ENCODE assay signal across 8 mouse cellular contexts in the genomic region with DNA sequence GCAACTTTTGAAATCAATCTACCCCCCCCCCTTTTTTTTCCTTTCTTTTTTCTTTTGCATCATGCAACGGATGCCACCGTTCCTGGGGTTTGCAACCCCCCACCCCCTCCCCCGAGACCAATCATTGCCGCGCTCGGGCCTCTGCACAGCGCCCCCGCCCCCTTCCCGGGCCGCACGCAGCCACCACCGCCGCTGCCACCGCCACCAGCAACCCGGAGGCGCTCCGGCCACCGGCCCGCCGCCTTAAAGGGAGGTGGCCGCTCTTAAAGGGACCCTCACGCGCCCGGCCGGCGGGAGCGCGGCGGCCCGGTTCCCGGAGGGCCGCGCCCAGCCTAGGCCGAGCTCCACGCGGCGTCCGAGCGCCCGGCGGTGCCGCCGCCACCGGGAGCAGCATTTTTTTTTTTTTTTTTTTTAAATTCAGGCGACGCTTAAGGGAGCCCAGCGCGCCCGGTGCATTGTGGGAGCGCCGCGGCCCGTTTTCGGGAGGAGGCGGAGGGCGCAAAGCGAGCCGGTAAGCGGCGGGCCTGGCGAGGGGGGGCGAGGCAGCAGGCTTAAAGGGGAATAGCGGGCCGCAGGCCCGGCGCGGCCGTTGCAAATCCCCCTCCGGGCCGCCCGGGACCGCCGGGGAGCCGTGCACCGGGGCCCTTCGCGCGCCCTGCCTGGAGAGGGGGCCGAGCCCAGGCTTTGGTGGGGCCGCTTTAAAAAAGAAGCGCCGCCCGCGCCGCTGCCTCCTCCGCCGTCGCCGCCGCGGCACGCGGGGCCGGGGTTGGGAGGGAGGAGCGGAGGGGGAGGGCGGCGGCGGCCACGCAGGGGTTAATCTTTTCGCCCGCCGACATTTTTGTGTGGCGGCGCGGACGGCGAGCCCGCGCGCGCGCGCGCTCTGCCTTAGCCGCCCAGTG. TPM values are rescaled to one million over a fixed set of nuclear protein-coding genes. Genes with fewer than 3 reads are reported as not detected.
DNase-seq lines count a peak whose midpoint lies in the region; ATAC-seq and TF ChIP-seq lines count a peak whose summit lies in the region.

A gene (plus strand): TSS at position 215 of the 899 bp plus-strand sequence.

- H3K4me2 ChIP-seq in embryonic facial prominence, embryonic 12.5 days (replicated peaks): peak within 1 kb of the TSS; percentile 58
- peak within 1 kb of the TSS; percentile 63 for H3K4me2 ChIP-seq in limb, embryonic 11.5 days (ENCODE audit: low read depth, severe bottlenecking)
- peak within 1 kb of the TSS; percentile 67 for H3K4me2 ChIP-seq in midbrain, embryonic 13.5 days (replicated peaks)

- TF ChIP-seq CTCF in kidney, adult 2 months (conservative IDR thresholded peaks at IDR 0.05; ENCODE audit: insufficient read depth, insufficient read length, low read depth, low read length): no peak
- TF ChIP-seq CTCF in small intestine, adult 2 months (IDR thresholded peaks at IDR 0.05; ENCODE audit: extremely low read depth, insufficient read length, insufficient replicate concordance, low read depth, low read length): no peak

- H3K4me1 ChIP-seq in embryonic facial prominence, embryonic 12.5 days: peaks cover 14% of the 10 kb centered on the region
- H3K4me1 ChIP-seq in kidney, adult 2 months (ENCODE audit: control insufficient read depth, insufficient read depth, low read length): peaks cover 9% of the 10 kb centered on the region; the same call in 1 of the 2 replicates
- H3K4me1 ChIP-seq in limb, embryonic 11.5 days (ENCODE audit: control insufficient read depth, insufficient read depth, low read length): peaks cover 8% of the 10 kb centered on the region
- peaks cover 27% of the 10 kb centered on the region for H3K4me1 ChIP-seq in midbrain, embryonic 13.5 days (replicated peaks)
- no peaks in the 10 kb centered on the region for H3K4me1 ChIP-seq in small intestine, adult 2 months (ENCODE audit: control insufficient read depth, insufficient read depth, insufficient read length, low read length)

- no peaks in the 10 kb centered on the region for H3K27me3 ChIP-seq in embryonic facial prominence, embryonic 12.5 days
- H3K27me3 ChIP-seq in kidney, adult 2 months (replicated peaks; ENCODE audit: control insufficient read depth, insufficient read depth, low read length): no peaks in the 10 kb centered on the region
- no peaks in the 10 kb centered on the region for H3K27me3 ChIP-seq in limb, embryonic 11.5 days (ENCODE audit: control insufficient read depth, insufficient read depth, low read length)
- no peaks in the 10 kb centered on the region for H3K27me3 ChIP-seq in midbrain, embryonic 13.5 days
- no peaks in the 10 kb centered on the region for H3K27me3 ChIP-seq in small intestine, adult 2 months (ENCODE audit: control insufficient read depth, insufficient read depth, low read length)

- H3K36me3 ChIP-seq in embryonic facial prominence, embryonic 12.5 days: peaks cover 15% of the 10 kb centered on the region
- no peaks in the 10 kb centered on the region for H3K36me3 ChIP-seq in kidney, adult 2 months (ENCODE audit: control insufficient read depth, insufficient read depth, low read length)
- H3K36me3 ChIP-seq in limb, embryonic 11.5 days (ENCODE audit: control insufficient read depth, insufficient read depth, low read length): peaks cover 5% of the 10 kb centered on the region; the same call in 1 of the 2 replicates
- peaks cover 19% of the 10 kb centered on the region for H3K36me3 ChIP-seq in midbrain, embryonic 13.5 days
- H3K36me3 ChIP-seq in small intestine, adult 2 months (ENCODE audit: control insufficient read depth, insufficient read depth, low read length): peaks cover 8% of the 10 kb centered on the region; the same call in 1 of the 2 replicates

- peak; percentile 53 for DNase-seq in 3T3-L1 (ENCODE audit: low read depth, low spot score)
- peak; percentile 88 to 94 for DNase-seq in adrenal gland, postnatal 36 days
- DNase-seq in heart, adult 18-20 months: peak; percentile 87 to 89
- DNase-seq in kidney, adult 2 months: peak; percentile 89
- peak; percentile 88 for DNase-seq in limb, embryonic 11.5 days (ENCODE audit: low spot score)

- H3K4me3 ChIP-seq in embryonic facial prominence, embryonic 12.5 days: peak within 1 kb of the TSS; percentile 90
- peak within 1 kb of the TSS; percentile 100 for H3K4me3 ChIP-seq in kidney, adult 2 months (ENCODE audit: insufficient read depth, low read depth, low read length)
- H3K4me3 ChIP-seq in limb, embryonic 11.5 days (ENCODE audit: low read depth, low read length): peak within 1 kb of the TSS; percentile 86
- peak within 1 kb of the TSS; percentile 88 for H3K4me3 ChIP-seq in midbrain, embryonic 13.5 days (replicated peaks)
- H3K4me3 ChIP-seq in small intestine, adult 2 months (ENCODE audit: low read depth, low read length): peak within 1 kb of the TSS; percentile 86

- H3K27ac ChIP-seq in embryonic facial prominence, embryonic 12.5 days: peak within 1 kb of the TSS; percentile 100
- peak within 1 kb of the TSS; percentile 96 for H3K27ac ChIP-seq in kidney, adult 2 months (ENCODE audit: insufficient read depth, low read depth, low read length)
- peak within 1 kb of the TSS; percentile 100 for H3K27ac ChIP-seq in limb, embryonic 11.5 days (replicated peaks; ENCODE audit: low read depth, low read length)
- peak within 1 kb of the TSS; percentile 100 for H3K27ac ChIP-seq in midbrain, embryonic 13.5 days
- H3K27ac ChIP-seq in small intestine, adult 2 months (ENCODE audit: insufficient read depth, low read depth, low read length): peak within 1 kb of the TSS; percentile 63

- WGBS in embryonic facial prominence, embryonic 12.5 days: under 1% methylated on average over 70 of the region's 115 CpGs
- WGBS in kidney, adult 2 months: under 1% methylated on average over 105 of the region's 115 CpGs
- WGBS in limb, embryonic 11.5 days: under 1% methylated on average over 76 of the region's 115 CpGs
- under 1% methylated on average over 96 of the region's 115 CpGs for WGBS in midbrain, embryonic 13.5 days
- WGBS in small intestine, adult 2 months: under 1% methylated on average over 97 of the region's 115 CpGs

- no peaks in the 10 kb centered on the region for H3K9me3 ChIP-seq in embryonic facial prominence, embryonic 12.5 days
- no peaks in the 10 kb centered on the region for H3K9me3 ChIP-seq in limb, embryonic 11.5 days (ENCODE audit: control insufficient read depth, low read length)
- no peaks in the 10 kb centered on the region for H3K9me3 ChIP-seq in midbrain, embryonic 13.5 days

- peak; percentile 63 for ATAC-seq in embryonic facial prominence, embryonic 12.5 days (ENCODE audit: insufficient number of reproducible peaks, insufficient read depth, low FRiP score, low TSS enrichment)
- peak; percentile 71 for ATAC-seq in limb, embryonic 11.5 days (ENCODE audit: insufficient number of reproducible peaks, low FRiP score, low TSS enrichment, low read depth)
- ATAC-seq in midbrain, embryonic 13.5 days: peak; percentile 81

- TF ChIP-seq POLR2A in kidney, adult 2 months (IDR thresholded peaks at IDR 0.05; ENCODE audit: low read depth, low read length): no peak
- TF ChIP-seq POLR2A in small intestine, adult 2 months (IDR thresholded peaks at IDR 0.05; ENCODE audit: low read depth, low read length): peak; percentile 42; the same call in 1 of the 2 replicates

- H3K9ac ChIP-seq in embryonic facial prominence, embryonic 12.5 days: peak within 1 kb of the TSS; percentile 98
- peak within 1 kb of the TSS; percentile 100 for H3K9ac ChIP-seq in limb, embryonic 11.5 days (ENCODE audit: low read length)
- peak within 1 kb of the TSS; percentile 99 for H3K9ac ChIP-seq in midbrain, embryonic 13.5 days (replicated peaks)

RNA-seq across cellular contexts. Expression of the gene that starts here (rescaled TPM):
- total RNA-seq in adrenal gland, postnatal 36 days (2021): 10 to 100 TPM; 47.1 to 52.5 TPM
- polyA plus RNA-seq in embryonic facial prominence, embryonic 12.5 days (2016; fragmentation: Nextera tagmentation; extraction: Ambion mirVana): 125 and 129 TPM in 2 replicates
- 10 to 100 TPM; 12.0 to 13.0 TPM for total RNA-seq in heart, adult 18-20 months (2021)
- polyA plus RNA-seq in kidney, adult 2 months (2012; rRNA removed): 21.7 and 23.9 TPM in 2 replicates
- 158 TPM in 2 replicates for polyA plus RNA-seq in limb, embryonic 11.5 days (2014; fragmentation: Nextera tagmentation; extraction: Ambion mirVana)
- 77.8 and 78.4 TPM in 2 replicates for polyA plus RNA-seq in midbrain, embryonic 13.5 days (2015; fragmentation: Nextera tagmentation; extraction: Ambion mirVana)
- polyA plus RNA-seq in small intestine, adult 2 months (2012; rRNA removed): 5.3 and 12.1 TPM in 2 replicates

Comparison
In these comparisons a context has a peak if more than half of its experiments do, and no peak if none do; other contexts are left out.
1. Peak in every context shown above with its lines: DNase-seq, ATAC-seq, H3K4me3 ChIP-seq and H3K27ac ChIP-seq.